10 mouse cellular contexts compared by ENCODE assay signal in the genomic region with DNA sequence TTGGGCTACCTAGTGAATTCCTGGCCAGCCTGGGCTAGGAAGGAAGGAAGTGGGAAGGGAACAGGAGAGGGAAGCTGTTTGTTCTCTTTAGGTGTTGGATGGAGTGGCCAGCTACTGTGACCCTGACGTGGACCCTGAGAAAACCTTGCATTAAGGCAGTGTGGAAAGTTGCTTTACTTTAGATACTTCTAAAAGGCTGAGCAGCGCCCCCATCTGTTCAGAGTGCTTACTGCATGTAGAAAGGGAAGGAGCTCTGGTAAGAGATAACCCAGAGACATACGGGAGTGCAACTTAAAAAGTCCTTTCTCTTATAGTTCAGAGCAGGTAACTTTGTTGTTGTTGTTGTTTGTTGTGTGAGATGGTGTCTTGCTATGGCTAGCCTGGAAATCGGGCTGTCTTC. TPM values are rescaled to one million over a fixed set of nuclear protein-coding genes. Genes with fewer than 3 reads are reported as not detected.
A peak's percentile ranks its signal among the peaks of the same experiment; 100 is the strongest.
DNase-seq lines count a peak whose midpoint lies in the region; ATAC-seq and TF ChIP-seq lines count a peak whose summit lies in the region.
"Had no signal": no experiment of that assay in that cellular context is flagged by ENCODE, and none has a peak within 500 bp of the region (broad histone marks: within the 10 kb centered on the region; RNA-seq: fewer than 3 reads in every experiment).

No protein-coding gene starts in this region.

- H3K4me3 ChIP-seq in hindbrain, embryonic 10.5 days: no peak overlapping the region
- H3K4me3 ChIP-seq in hindbrain, embryonic 16.5 days (ENCODE audit: low read length): no peak overlapping the region
- no peak overlapping the region for H3K4me3 ChIP-seq in MEL (ENCODE audit: control insufficient read depth in 1 of 2, insufficient read depth in 1 of 2, low read depth in 2 of 2, low read length in 2 of 2)
- H3K4me3 ChIP-seq: embryonic facial prominence, embryonic 15.5 days; limb, embryonic 15.5 days had no signal

- no peaks in the 10 kb centered on the region for H3K4me1 ChIP-seq in hindbrain, embryonic 10.5 days (replicated peaks)
- peaks cover 3% of the 10 kb centered on the region; the same call in 1 of the 2 replicates for H3K4me1 ChIP-seq in hindbrain, embryonic 16.5 days (ENCODE audit: control insufficient read depth, insufficient read depth, low read depth, low read length)
- H3K4me1 ChIP-seq in MEL (ENCODE audit: control insufficient read depth in 1 of 2, insufficient read depth in 2 of 2, low read length in 2 of 2): no peaks in the 10 kb centered on the region
- H3K4me1 ChIP-seq: embryonic facial prominence, embryonic 15.5 days; limb, embryonic 15.5 days had no signal

- no peak for ATAC-seq in hindbrain, embryonic 16.5 days
- peak; percentile 55; the same call in 1 of the 2 replicates for ATAC-seq in monocyte, adult 5-6 weeks (replicated peaks; ENCODE audit: insufficient number of reproducible peaks, low FRiP score, low TSS enrichment, poor library complexity, severe bottlenecking)

- 57% methylated on average over 4 of the region's 4 CpGs for WGBS in hindbrain, embryonic 10.5 days
- 61% methylated on average over 4 of the region's 4 CpGs for WGBS in hindbrain, embryonic 16.5 days

- DNase-seq in hindbrain, embryonic 10.5 days (ENCODE audit: low spot score): peak; percentile 50
- DNase-seq in 416B (ENCODE audit: low read depth) (peak; percentile 84), MEL (ENCODE audit: low read depth, low spot score) (peak; percentile 82)
- peak; percentile 69 to 79 for DNase-seq in cerebellum, postnatal 10 days
- DNase-seq in kidney, postnatal 10 days: peak; percentile 81
- peak; percentile 30 to 45 for DNase-seq in urinary bladder, postnatal 36 days (ENCODE audit: low spot score in 2 of 2)

- no peak for TF ChIP-seq EP300 in MEL (IDR thresholded peaks at IDR 0.05; ENCODE audit: low read depth in 1 of 2, low read length in 2 of 2)

- no peak overlapping the region for H3K4me2 ChIP-seq in hindbrain, embryonic 16.5 days (ENCODE audit: low read length)
- H3K4me2 ChIP-seq: embryonic facial prominence, embryonic 15.5 days; limb, embryonic 15.5 days had no signal

- peak; percentile 61 for TF ChIP-seq RAD21 in MEL (IDR thresholded peaks at IDR 0.05; ENCODE audit: low read depth, low read length)

- no peak overlapping the region for H3K9ac ChIP-seq in hindbrain, embryonic 16.5 days (ENCODE audit: low read depth, low read length)
- H3K9ac ChIP-seq in MEL (ENCODE audit: control insufficient read depth, low read depth, low read length, poor library complexity, severe bottlenecking): no peak overlapping the region
- H3K9ac ChIP-seq: embryonic facial prominence, embryonic 15.5 days; limb, embryonic 15.5 days had no signal

- H3K27me3 ChIP-seq in hindbrain, embryonic 10.5 days (ENCODE audit: insufficient read depth, poor library complexity, severe bottlenecking): no peaks in the 10 kb centered on the region
- no peaks in the 10 kb centered on the region for H3K27me3 ChIP-seq in hindbrain, embryonic 16.5 days (replicated peaks; ENCODE audit: control insufficient read depth, insufficient read depth, low read length)
- no peaks in the 10 kb centered on the region for H3K27me3 ChIP-seq in MEL (ENCODE audit: control insufficient read depth in 1 of 2, insufficient read depth in 2 of 2, low read length in 2 of 2)
- H3K27me3 ChIP-seq: embryonic facial prominence, embryonic 15.5 days; limb, embryonic 15.5 days had no signal

- H3K9me3 ChIP-seq in hindbrain, embryonic 10.5 days: peaks cover 3% of the 10 kb centered on the region; the same call in 1 of the 2 replicates
- no peaks in the 10 kb centered on the region for H3K9me3 ChIP-seq in hindbrain, embryonic 16.5 days (ENCODE audit: control insufficient read depth, low read length)
- no peaks in the 10 kb centered on the region for H3K9me3 ChIP-seq in MEL (replicated peaks; ENCODE audit: insufficient read depth, low read length)
- H3K9me3 ChIP-seq: embryonic facial prominence, embryonic 15.5 days; limb, embryonic 15.5 days had no signal

- H3K79me2 ChIP-seq in MEL (ENCODE audit: control insufficient read depth, insufficient read depth, low read length, poor library complexity): no peaks in the 10 kb centered on the region

- no peak for TF ChIP-seq POLR2A in MEL (IDR thresholded peaks at IDR 0.05; ENCODE audit: control insufficient read depth in 1 of 2, insufficient read depth in 1 of 2, low read depth in 1 of 2, low read length in 2 of 2, poor library complexity in 1 of 2)

- peak; percentile 54 to 87 (median 87) for TF ChIP-seq CTCF in MEL (IDR thresholded peaks at IDR 0.05 in 2 of 3, conservative IDR thresholded peaks at IDR 0.05 in 1 of 3; ENCODE audit: control insufficient read depth in 1 of 3, insufficient read depth in 1 of 3, low read depth in 2 of 3, low read length in 3 of 3, poor library complexity in 1 of 3, severe bottlenecking in 1 of 3)

- H3K27ac ChIP-seq in hindbrain, embryonic 10.5 days: no peak overlapping the region
- no peak overlapping the region for H3K27ac ChIP-seq in hindbrain, embryonic 16.5 days (ENCODE audit: low read depth, low read length)
- no peak overlapping the region for H3K27ac ChIP-seq in MEL (ENCODE audit: control insufficient read depth, low read depth, low read length)
- H3K27ac ChIP-seq: embryonic facial prominence, embryonic 15.5 days; limb, embryonic 15.5 days had no signal

- H3K36me3 ChIP-seq in hindbrain, embryonic 10.5 days: peaks cover 67% of the 10 kb centered on the region
- H3K36me3 ChIP-seq in hindbrain, embryonic 16.5 days (ENCODE audit: control insufficient read depth, insufficient read depth, low read length): peaks cover 31% of the 10 kb centered on the region
- H3K36me3 ChIP-seq in MEL (ENCODE audit: control insufficient read depth in 1 of 2, insufficient read depth in 2 of 2, low read length in 2 of 2): no peaks in the 10 kb centered on the region; a peak in 1 of 4 replicates

TF ChIP-seq in MEL, 35 proteins besides CTCF, POLR2A, EP300 and RAD21:
- TF ChIP-seq GATA1 (IDR thresholded peaks at IDR 0.05; ENCODE audit: low read depth, low read length) (0 out of 2 replicates have a peak, but pooled peaks have one; percentile 5), GABPA (IDR thresholded peaks at IDR 0.05; ENCODE audit: low read depth, low read length) (no peak), RCOR1 (IDR thresholded peaks at IDR 0.05; ENCODE audit: low read depth, low read length) (no peak), SMC3 (IDR thresholded peaks at IDR 0.05; ENCODE audit: low read depth, low read length) (peak; percentile 75), E2F4 (IDR thresholded peaks at IDR 0.05; ENCODE audit: borderline replicate concordance, low read depth, low read length) (no peak), ZC3H11A (IDR thresholded peaks at IDR 0.05; ENCODE audit: low read depth, low read length) (peak; percentile 34), ELF1 (IDR thresholded peaks at IDR 0.05; ENCODE audit: low read depth, low read length) (no peak), MAFK (IDR thresholded peaks at IDR 0.05; ENCODE audit: borderline replicate concordance, low read depth, low read length) (no peak), CHD2 (IDR thresholded peaks at IDR 0.05; ENCODE audit: low read length) (no peak), USF2 (IDR thresholded peaks at IDR 0.05; ENCODE audit: borderline replicate concordance in 1 of 2, insufficient read depth in 1 of 2, low read depth in 1 of 2, low read length in 2 of 2) (no peak), UBTF (IDR thresholded peaks at IDR 0.05; ENCODE audit: borderline replicate concordance, insufficient read depth, low read depth, low read length) (no peak), ZMIZ1 (IDR thresholded peaks at IDR 0.05; ENCODE audit: low read depth, low read length) (no peak), POLR2AphosphoS2 (IDR thresholded peaks at IDR 0.05; ENCODE audit: low read length) (no peak), MEF2A (IDR thresholded peaks at IDR 0.05; ENCODE audit: extremely low read depth, insufficient replicate concordance, low read depth, low read length, poor library complexity, severe bottlenecking) (no peak), ZKSCAN1 (IDR thresholded peaks at IDR 0.05; ENCODE audit: low read depth, low read length) (no peak), SIN3A (IDR thresholded peaks at IDR 0.05; ENCODE audit: low read length) (no peak), MAZ (IDR thresholded peaks at IDR 0.05; ENCODE audit: low read depth, low read length) (no peak), NRF1 (IDR thresholded peaks at IDR 0.05; ENCODE audit: insufficient read depth, low read depth, low read length, poor library complexity, severe bottlenecking) (no peak)

RNA-seq across cellular contexts. Expression of a gene that starts 40.9 kb away (rescaled TPM):
- 0.27 and 0.58 TPM in 2 replicates for polyA plus RNA-seq in hindbrain, embryonic 10.5 days (2016; fragmentation: Nextera tagmentation; extraction: Ambion mirVana)
- polyA plus RNA-seq in hindbrain, embryonic 16.5 days (2015; fragmentation: Nextera tagmentation; extraction: Ambion mirVana): 28.2 and 29.2 TPM in 2 replicates
- 0.12 and 0.16 TPM in 2 replicates for total RNA-seq in MEL (2012; rRNA removed)
- polyA plus RNA-seq in MEL (2012; ENCODE audit: insufficient read depth in 1 of 2, insufficient read length in 2 of 2, low read depth in 1 of 2, low replicate concordance in 2 of 2, missing spikeins in 1 of 2): under 1 TPM in 1 of 2 experiments, not detected in 1; 0.17 TPM
- total RNA-seq in monocyte, adult 5-6 weeks (2017): not detected in 3 replicates

RNA-seq across cellular contexts. Expression of a gene that starts 45.8 kb away (rescaled TPM):
- polyA plus RNA-seq in hindbrain, embryonic 10.5 days (2016; fragmentation: Nextera tagmentation; extraction: Ambion mirVana): 16.1 and 19.5 TPM in 2 replicates
- 2.4 and 2.7 TPM in 2 replicates for polyA plus RNA-seq in hindbrain, embryonic 16.5 days (2015; fragmentation: Nextera tagmentation; extraction: Ambion mirVana)
- total RNA-seq in MEL (2012; rRNA removed): 6.9 and 8.4 TPM in 2 replicates
- 1 to 10 TPM in 1 of 2 experiments, not detected in 1; 9.0 TPM for polyA plus RNA-seq in MEL (2012; ENCODE audit: insufficient read depth in 1 of 2, insufficient read length in 2 of 2, low read depth in 1 of 2, low replicate concordance in 2 of 2, missing spikeins in 1 of 2)
- total RNA-seq in monocyte, adult 5-6 weeks (2017): 2.6 to 5.1 TPM (median 4.6 TPM) in 3 replicates

Comparison
In these comparisons a context has a peak if more than half of its experiments do, and no peak if none do; other contexts are left out.
1. RNA of a gene that starts 40.9 kb away (polyA plus RNA-seq): 28.2 to 29.2 TPM in hindbrain, embryonic 16.5 days; 0.27 to 0.58 TPM in hindbrain, embryonic 10.5 days and 0.17 TPM in MEL; every median in the first group is over 10 times any median in the second.
2. Peak in every context shown above with its lines, with median percentiles within 50 percentile points of each other: DNase-seq.